Mouse (Mus musculus) left cerebral cortex, adult 9 months (tissue): ENCODE measurements around the gene Nbea.
A peak's percentile ranks its signal among the peaks of the same experiment; 100 is the strongest.
"Not testable (repeated sequence)": the region's sequence is repeated elsewhere in the genome, so short reads cannot be mapped to it uniquely, and the experiment has no call there.

Source experiments
- DNase-seq, 2 experiments: peaks; one replicate each; pipeline ENCODE4 v3.0.0; 2022; ENCODE audit warnings: low spot score in 2 of 2

Nbea gene

GRCm38 (mm10) chr3:56034596-56034995, 148.9 kb downstream of the Nbea start:
- DNase-seq = no peak

- no peak for DNase-seq
Measured at GRCm38 (mm10) chr3:56018494-56018893, 165.0 kb downstream of the Nbea start.

GRCm38 (mm10) chr3:56011132-56011531, 172.4 kb downstream of the Nbea start:
- no peak for DNase-seq

DNA sequence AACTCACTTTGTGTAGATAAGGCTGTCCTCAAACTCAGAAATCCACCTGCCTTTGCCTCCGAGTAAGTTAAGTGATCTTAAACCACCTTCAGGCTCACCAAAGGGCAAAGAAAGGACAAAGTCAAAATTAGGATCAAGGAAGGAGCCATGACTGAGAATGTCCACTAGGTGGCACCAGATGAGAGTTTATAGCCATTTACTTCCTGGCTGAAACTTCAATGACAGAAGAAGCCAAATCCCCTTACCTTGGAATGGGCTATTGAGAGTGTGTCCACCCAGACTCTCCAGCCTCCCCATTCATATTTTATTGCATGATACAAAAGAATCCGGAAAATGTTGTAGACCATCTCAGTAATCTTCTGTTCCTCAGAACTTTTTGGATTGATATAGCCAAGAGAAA, 175.5 kb downstream of the Nbea start:
- peak in 1 of 2 experiments; percentile 61 for DNase-seq

DNA sequence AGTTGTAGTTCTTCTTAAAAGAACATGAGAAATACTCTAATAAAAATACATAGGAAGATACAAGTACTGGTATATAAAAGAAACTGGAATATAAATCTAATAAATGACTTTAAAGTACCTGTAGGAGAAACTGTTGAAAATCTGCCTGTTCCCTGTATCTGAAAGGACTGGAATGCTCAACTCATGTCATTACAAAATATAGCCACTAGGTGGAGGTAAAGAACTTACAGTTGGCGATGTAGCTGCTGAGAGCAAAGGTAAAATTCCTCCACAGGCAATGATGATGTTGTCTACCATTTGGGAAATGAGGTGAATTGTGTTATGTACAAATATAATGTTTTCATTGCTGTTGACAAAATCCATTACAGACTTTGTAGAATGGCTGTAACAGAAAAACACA, 183.2 kb downstream of the Nbea start:
- DNase-seq = no peak

GRCm38 (mm10) chr3:55978361-55978760, 205.1 kb downstream of the Nbea start:
- DNase-seq = no peak

DNA sequence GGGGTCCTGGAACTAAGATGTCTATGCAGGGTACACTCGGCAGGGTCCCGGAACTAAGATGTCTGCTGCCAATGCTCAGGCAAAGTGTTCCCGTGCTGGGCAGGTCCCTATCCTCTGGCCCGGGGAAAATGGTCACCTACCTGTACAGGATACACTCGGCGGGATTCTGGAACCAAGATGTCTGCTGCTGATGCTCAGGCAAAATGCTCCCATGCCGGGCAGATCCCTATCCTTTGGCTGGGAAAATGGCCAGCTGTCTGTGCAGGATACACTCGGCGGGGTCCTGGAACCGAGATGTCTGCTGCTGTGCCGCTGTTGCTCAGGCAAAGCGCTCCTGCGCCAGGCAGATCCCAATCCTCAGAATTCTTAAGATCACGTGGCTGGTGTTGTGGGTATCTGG, 206.5 kb downstream of the Nbea start:
- not testable (repeated sequence) for DNase-seq

GRCm38 (mm10) chr3:55965723-55966156, 217.8 kb downstream of the Nbea start:
- DNase-seq = no peak

GRCm38 (mm10) chr3:55963032-55963431, 220.5 kb downstream of the Nbea start:
- DNase-seq = no peak

GRCm38 (mm10) chr3:55949994-55950393, 233.5 kb downstream of the Nbea start:
- DNase-seq = no peak

DNA sequence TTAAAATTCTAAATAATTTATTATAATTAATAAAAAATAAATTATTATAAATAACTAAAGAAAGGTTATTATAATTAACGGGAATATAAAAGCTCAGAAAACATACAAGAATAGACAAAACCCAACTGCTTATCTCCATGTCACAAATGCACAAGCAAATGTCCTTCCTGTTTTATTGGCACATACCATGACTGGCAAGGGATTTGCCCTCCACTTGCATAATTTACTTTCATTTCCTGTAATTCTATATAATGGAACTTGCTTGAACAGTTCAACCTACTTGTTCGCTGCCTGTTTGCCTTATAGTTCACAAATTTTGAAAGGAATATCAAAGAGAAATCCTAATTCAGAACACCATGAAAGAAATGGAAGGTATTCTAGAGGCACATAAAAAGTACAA, 234.4 kb downstream of the Nbea start:
- DNase-seq = no peak

GRCm38 (mm10) chr3:55927343-55927742, 256.2 kb downstream of the Nbea start:
- DNase-seq = no peak

- DNase-seq = no peak
Measured at GRCm38 (mm10) chr3:55909290-55909689, 274.2 kb downstream of the Nbea start.

- no peak for DNase-seq
Measured at GRCm38 (mm10) chr3:55890574-55890973, 292.9 kb downstream of the Nbea start.

DNA sequence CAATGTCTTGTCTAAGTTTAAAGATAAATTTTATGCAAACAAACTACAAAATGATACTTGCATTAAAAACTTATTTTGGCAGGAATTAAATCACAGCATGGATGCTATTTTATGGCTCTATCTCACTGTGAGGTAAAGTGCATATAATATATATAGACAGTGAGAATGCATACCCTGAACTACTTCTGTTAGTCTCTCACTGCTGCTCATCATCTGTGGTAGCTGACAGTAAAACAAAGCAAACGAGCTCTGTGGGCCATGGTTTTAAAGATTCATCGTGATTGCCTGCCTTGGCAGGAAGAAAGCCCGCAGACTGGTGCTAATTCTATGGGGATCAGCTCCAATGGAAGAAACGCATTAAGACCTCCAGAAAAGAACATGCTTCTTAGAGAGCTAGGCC, 294.3 kb downstream of the Nbea start:
- no peak for DNase-seq

GRCm38 (mm10) chr3:55887829-55888210, 295.7 kb downstream of the Nbea start:
- no peak for DNase-seq

DNA sequence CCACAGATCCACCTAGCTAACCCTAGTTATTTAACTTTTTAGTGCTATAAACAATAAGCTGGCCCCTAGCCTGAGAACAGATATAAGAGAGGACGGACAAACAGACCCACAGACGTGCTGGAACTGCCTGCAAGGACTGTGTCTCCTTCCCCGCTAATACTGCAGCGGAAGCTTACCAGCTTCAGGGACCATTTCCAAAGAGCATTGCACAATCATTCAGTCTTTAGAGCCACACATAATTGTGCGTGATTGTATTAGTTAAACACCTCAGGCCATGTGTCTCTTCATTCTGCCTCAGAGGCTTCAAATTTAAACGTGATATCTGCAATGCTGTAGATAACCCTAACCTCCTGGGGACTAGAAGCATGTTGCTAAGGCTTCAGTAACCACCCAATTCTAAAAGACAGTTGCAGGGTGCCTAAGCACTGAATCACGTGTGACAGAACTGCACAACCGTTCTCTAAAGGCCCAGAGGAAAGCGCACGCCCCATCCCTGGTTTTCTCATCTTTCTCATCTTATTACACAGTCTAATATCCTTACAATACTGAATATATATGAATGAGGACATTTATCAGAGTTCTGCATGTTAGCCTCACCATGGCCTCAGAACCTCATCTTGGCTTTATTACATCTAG, 296.2 kb downstream of the Nbea start:
- DNase-seq = no peak

GRCm38 (mm10) chr3:55872944-55873924, 310.3 kb downstream of the Nbea start:
- no peak for DNase-seq

DNA sequence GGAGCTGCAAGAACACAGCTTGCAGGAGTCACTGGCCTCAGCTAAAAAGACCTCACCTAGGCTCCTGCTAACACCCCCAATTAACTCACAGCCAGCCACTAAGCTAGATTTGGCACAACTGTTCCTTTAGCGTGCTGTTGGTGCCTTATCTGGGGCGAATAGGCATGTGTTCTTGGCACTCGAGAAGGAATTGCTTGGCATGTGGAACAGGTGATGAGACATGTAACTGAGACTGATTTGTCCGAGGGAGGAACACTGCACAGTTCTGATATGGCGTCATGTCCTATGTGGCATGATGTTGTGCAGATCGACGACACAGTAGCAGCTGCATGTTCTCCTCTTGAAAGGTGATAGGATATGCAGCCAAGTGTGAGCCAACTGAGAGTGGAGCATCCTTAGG, 331.0 kb downstream of the Nbea start:
- DNase-seq = no peak

DNA sequence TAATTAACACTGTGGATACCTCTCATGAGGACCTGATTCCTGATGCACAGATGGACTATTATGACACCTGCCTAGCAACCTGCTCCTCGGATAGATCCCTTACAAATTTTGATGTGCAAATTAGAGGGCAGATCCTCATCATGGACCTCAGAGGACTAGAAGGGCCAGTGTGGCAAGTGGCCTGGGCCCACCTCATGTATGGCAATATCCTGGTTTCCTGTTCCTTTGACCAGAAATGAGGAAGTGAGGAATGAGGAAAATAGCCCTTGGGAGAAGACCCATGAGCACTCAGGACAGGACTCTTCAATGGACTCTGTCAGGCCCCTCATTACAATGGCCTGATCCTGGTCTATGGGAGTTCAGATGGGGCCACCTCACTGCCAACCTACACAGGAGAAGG, 336.4 kb downstream of the Nbea start:
- DNase-seq = no peak

GRCm38 (mm10) chr3:55837188-55837587, 346.3 kb downstream of the Nbea start:
- DNase-seq = no peak

GRCm38 (mm10) chr3:55835207-55835606, 348.3 kb downstream of the Nbea start:
- no peak for DNase-seq

DNA sequence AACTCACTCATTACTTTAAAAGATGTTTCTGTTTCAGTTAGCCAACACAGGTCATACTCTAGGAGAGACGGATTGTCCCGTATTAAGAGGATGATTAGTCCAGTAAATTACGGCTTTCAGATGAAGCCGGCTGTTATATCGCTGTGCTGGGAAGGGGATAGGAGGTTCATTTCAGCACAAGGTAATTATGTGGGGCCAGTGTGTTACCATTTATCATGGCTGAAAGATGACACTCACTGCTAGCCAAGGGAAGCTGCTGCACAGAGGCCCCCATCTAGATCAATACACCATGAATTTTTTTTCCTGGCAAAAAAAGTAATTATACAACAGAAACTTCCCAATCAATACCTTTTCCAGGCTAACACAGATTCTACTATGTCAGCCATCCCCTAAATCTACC, 353.3 kb downstream of the Nbea start:
- DNase-seq = no peak
